Mouse (Mus musculus) kidney, postnatal 10 days (tissue): ENCODE measurements at regions not wholly inside any gene's neighbourhood (a gene's known extent, or its start where the extent isn't known, plus 50 kb on each side); places are given as distances from the start of the nearest gene placed in this dataset.

Experiments
- DNase-seq: peaks from one replicate; pipeline ENCODE4 v3.0.0; 2021; ENCODE audit warnings: mixed read lengths

DNA sequence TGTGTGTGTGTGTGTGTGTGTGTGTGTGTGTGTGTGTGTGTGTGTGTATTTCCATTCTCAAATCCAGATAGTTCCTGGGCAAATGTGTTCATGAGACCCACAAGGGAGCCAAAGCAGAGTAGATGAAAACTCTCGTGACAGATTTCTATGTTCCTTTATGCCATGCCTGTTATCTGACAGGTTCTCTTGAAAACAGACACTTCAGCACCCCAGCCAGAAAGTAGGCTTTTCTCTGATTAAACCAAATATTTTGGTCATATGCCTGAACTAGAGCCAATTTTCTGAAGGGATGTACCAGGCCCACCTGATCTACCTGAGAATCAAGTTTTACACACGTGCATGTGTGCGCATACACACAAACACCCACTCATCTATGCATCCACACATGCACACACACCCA, 95.5 kb downstream of the Psat1 start:
- DNase-seq, result no peak

DNA sequence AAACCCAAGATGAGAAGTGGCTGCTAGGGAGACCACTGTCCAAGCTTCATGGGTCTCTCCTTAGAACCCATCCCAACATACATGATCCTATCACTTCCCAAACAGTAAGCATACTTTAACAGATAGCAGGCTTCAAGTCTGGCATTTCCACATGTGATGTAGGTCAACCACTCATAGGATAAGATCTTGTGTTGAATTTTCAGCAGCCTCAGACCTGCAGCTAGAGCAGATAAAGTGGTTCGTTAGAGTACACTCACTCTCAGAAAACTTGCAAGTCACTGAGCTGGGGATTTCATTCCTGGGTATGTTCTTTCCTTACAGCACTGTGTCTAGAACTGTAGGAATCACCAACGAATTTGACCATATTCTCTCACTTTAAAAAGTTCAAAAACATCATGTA, 96.4 kb downstream of the Psat1 start:
- no peak for DNase-seq

DNA sequence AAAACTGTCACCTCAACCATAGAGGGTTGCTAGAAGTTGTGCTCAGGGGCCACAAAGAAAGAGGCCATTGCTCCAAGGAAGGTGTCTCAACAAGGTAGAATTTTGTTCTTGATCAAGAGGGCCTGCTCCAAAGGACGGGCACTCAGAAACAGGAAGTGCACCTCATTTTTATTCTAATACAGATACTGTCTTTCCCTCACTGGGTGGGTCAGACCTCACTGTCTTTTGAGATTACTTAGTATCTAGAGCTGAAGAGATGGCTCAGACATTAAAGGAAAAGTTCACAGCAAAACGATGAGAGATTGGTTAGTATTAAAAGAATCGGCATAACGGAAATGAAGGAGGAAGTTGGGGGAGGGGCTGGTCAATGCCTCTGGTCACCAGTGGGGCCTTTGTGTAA, 97.9 kb downstream of the Psat1 start:
- no peak for DNase-seq

DNA sequence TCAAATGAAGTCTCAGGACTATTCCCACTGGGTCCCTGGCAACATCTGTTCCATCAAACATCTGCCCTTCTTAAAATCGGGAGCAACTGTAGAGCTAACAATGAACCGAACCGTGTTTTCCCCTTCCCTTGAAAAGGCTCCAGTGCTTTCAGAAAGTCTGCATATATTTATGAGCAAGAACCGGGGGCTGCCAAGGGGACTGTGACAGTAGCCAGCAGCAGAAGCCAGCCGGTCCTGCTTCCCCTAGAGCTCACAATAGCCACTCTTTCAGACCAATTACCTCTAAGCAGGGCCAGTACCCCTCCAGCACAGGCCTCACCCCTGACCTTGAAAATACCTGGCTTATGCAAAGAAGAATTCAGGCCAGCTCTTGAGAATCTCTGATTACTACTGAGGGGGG, 108.8 kb downstream of the Psat1 start:
- DNase-seq, result peak; percentile 33

DNA sequence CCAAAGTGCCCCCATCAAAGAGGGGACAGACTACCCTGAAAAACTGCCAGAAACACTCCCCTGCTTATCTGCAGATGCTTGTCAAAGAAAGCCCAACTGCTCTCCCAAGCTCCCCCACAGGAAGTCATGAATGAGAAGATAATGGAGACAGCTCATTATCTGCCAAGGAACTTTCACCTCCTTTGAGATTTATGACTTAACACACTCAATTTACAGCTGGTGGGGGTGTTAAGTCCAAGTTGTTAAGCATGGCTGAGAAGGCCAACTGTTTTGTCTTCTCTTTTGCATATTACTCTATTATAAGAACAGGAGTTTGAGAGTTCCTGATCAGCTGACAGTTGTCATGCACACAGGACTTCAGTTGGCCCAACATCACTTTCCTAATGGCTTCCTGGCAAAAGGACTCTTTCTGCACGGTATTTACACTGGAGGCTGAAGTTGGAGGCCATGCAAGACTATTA, 109.4 kb downstream of the Psat1 start:
- peak; percentile 51 for DNase-seq

DNA sequence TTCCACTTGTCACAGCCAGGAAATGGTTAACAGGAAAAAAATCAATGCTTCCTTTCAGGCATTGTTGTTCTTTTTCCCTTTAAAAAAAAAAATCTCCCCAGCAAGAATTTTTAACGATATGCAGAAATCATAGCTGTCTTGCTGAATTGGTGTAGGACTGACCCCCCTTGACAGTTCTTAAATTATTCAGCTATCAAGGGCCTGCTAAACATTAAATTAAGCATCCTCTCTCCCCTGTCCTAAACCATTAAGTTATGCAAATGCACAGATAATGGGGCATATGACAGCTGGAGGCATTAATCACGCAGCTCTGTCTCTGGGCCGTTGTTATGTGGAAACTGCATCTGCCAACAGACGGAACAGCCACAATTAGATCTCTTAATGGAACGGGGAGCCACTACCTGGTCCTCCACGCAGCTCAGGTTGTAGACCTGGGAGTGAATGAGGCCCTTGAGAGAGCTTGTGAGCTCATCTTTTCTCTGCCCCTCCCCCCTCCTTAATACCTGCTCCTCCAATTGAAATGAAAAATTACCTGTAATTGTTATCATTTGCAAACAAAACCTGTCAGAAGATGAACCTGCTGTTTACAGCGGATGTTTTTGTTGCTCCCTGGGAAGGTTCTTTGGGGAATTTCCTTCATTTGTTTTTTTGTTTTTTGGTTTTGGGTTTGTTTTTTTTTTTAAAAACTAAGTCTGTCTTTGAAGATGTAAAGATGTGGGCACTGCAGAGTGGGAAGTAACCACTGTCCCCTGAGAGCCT, 110.0 kb downstream of the Psat1 start:
- peak; percentile 43 for DNase-seq

DNA sequence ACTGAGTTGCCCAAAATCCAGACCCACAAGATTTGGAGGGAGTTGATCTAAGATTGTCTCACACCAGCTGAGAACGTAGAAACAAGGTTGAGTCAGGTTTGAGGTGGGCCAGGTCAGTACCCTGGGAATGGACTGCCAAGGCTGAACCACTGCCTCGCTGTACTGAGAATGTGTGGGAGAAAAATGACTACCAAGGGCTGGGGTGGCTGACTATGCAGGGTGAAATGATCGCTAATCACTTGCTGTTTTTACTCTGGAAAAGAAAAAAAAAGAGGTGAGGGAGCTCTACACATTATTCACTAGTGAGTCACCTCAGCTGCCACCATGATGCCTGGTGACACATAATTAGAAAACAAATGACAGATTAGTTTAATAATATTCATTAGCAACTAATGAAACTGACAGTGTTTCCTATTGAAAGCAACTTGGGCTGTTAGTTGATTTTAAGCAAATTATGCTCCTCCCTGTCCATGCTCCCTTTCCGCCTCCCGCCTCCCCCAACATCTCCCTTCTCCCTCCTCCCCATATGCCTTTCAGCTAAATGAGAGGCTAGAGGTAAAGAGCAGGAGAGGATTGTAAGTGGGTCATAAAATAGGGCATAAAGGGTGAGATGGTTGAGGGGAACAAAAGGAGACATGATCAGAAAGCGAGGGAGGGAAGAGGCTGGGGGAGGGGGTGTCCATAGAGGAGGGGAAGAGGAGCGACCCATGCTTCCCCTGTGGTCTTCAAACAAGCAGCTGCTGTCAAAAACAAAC, 110.8 kb downstream of the Psat1 start:
- DNase-seq, result peak; percentile 23

DNA sequence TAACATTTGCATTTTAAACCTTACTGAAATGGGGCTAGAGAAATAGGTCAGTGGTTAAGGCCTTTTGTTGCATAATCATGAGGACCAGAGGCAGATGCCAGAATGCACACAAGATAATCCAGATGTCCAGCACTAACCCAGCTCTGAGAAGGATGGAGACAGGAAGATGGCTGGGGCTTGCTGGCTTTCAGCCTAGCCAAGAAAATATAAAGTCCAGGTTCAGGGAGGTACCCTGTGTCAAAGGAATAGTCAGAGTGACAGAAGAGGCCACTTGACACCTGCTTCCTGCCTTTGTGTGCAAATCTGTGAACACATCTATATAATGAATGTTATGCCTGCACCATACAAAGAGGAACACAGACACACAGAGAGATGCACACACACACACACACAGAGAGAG, 116.8 kb downstream of the Psat1 start:
- DNase-seq, result no peak

DNA sequence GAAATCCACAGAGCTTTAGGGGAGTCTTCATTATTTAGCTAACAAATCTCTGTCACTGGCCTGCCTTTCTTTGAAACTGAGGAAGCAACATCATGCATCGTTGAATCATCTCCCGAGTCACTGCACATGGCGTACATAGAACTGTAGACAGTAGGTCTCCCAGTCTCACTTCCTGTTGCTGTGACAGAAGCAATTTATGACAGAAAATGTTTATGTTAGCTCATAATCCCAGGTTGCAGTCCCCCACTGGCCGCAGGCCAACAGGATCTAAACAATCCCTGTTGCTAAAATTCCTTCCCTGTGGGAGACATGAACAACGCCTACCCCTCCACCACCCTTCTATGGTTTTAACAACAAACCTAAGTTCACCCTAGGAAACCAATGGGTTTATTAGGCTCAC, 118.0 kb downstream of the Psat1 start:
- DNase-seq, result no peak

DNA sequence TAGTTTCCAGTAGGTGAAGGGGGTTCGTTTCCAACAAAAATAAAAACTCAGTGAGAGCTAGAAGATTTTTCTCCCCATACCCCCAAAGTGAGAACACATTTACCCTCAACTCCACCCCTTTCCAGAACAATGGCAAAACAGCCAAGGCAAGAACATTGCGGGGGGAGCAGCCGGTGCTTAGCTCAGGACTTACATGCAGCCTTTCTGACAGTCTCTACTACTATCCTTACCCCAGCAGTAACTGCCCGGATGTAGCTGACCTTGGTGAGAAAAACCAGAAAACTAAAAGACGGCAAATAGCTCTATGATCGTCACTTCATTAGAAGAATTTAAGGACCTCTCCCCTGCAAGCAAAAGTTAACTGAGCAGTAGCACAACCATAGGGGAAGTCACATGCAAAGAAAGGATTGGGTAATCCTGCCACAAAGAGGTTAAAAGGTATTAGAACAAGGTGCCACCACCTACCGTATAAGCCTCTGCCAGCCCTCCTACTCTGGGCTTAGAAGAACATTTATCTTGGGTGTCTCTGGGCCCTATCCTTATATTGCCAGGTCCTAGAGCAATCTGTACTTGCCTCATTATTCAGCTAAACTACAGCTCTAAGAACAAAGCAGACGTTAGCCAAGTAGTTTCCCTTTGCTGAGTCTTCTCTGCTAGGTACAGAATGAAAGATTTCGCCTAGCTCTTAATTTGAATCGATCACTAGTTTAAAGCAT, 119.0 kb downstream of the Psat1 start:
- DNase-seq, result no peak

DNA sequence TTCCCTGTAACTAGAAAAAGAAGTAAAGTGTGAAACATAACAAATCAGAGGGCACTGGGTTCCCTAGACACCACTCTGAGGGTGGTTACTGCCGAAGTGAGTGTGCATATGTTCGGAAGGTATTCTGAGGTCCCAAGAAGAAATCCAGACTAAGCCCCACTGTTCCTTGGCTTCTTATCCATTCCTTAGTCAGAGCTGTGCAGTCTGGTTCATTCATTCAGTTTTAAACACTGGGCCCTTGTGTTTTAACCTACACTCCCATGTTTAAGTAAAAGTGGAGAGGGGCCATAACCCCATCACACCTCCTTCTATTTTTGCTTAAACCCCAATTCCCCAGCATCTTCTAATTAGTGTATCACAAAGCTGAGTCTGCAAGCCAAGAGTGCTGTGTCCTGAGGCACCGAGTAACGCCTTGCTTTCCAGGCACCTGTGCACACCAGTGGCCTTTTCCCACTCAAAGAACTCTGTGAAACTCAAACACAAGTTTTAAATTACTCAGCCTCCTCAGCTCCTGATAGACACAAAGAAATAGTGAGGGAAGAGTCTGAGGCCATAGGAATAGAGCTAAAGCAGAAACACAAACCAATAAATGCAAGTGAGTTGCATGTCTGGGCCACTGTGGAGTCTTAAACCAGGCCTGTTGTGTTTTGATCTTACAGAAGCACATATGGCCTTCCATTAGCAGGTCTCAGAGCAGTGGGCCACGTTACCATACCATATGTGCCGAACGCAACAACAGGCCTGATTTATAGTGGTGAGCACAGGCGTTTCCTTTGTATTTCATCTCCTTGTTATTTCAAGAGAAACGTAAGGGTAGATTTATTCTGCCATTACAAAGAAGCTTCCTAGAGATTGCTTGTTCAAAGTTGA, 119.8 kb downstream of the Psat1 start:
- no peak for DNase-seq

DNA sequence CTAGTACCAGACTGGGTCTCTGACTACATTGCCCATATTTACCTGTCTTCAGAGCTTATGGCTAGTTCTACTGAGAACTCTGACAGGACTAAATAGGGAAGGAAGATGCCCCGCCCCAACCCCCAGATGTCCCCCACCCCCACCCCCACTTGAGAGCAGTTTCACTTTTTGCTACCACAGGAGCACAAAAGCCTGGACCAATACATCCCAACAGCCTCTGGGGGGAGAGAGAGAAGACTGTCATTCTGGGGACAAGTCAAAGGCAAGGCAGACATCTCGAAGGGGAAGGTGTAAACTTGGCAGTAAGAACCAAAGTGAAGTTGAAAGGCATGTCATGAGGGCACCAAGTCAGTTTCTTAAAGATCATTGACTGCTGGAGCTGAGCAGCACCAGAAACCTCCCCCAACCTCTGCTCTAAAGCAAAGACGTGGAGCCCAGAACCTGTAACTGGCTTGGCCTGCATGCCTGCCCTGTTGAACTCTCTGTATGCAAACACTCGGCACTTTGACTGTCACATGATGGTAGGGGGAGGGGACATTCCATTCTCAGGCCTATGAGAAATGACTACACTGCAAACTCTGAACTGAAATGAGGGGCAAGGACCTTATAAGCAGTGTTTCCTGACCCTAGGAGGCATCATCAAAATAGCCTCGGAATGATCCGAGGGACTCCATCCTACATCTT, 123.3 kb downstream of the Psat1 start:
- DNase-seq, result no peak

DNA sequence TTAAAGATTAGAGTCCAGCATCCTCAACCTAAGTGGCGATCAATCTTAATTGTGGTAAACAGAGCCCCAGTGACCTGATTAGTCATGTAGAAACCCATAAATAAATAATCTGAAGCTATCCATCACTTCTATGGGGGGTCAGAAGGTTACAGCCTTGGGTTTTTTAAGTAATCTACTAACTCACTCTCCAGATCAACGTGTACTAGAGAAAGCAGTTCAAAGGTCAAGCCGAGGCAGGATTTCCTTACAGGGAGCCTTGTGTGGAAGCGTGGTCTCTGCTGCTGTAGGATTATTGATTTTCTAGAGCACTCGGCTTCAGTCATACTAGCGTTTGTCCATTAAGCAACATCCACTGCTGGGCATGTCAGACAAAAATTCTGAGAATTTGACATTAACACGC, 127.1 kb downstream of the Psat1 start:
- no peak for DNase-seq

DNA sequence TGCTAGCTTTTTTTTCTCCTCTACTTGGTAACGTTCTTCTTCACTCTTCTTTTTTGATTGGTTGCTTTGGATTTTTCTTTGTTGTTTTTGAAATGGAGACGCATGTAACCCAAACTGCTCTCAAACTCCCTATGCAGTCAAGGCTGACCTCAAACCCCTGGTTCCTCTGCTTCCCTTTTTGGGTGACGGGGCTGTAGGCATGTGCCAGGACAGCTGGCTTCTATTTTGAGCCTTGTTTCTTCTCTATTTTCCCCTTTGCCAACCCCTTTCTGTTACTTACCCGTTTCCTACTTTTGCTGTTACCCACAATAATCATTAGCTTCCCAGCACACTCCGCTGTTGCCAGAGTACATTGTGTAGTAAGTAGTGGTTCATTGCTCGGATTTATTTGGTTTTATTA, 132.0 kb downstream of the Psat1 start:
- no peak for DNase-seq

DNA sequence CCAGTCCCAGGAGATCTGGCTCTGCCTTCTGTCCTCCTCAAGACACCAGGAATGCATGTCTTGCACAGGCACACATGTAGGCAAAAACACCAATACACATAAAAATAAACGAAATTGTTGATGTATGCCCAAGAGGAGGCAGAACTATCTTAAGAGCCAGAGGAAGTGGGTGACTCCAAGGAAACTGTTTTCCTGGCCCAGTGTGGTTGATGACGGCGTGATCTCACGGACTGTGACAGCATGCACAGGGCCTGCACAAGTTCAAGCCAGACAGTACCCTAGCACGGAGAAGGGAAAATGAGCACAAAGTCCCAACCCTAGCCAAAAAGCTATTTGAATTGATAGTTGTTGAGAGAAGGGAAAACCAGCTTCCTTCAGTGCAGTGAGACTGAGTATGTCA, 138.1 kb downstream of the Psat1 start:
- DNase-seq, result no peak

DNA sequence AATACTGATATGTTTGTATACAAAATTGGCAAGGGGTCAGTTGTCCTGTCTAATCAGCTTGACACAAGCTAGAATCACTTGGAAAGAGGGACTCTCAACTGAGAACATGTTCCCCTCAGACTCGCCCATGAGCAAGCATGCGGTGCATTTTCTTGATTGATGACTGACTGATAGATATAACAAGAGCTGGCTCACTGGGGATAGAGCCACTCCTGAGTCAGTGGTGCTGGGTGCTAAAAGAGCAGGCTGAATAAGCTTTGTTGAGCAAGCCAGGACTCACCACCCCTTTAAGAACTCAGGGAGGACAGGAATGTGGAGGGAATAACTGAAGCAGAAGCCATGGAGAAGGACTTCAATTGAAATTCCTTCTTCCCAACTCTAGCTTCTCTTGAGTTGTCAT, 139.5 kb downstream of the Psat1 start:
- no peak for DNase-seq

DNA sequence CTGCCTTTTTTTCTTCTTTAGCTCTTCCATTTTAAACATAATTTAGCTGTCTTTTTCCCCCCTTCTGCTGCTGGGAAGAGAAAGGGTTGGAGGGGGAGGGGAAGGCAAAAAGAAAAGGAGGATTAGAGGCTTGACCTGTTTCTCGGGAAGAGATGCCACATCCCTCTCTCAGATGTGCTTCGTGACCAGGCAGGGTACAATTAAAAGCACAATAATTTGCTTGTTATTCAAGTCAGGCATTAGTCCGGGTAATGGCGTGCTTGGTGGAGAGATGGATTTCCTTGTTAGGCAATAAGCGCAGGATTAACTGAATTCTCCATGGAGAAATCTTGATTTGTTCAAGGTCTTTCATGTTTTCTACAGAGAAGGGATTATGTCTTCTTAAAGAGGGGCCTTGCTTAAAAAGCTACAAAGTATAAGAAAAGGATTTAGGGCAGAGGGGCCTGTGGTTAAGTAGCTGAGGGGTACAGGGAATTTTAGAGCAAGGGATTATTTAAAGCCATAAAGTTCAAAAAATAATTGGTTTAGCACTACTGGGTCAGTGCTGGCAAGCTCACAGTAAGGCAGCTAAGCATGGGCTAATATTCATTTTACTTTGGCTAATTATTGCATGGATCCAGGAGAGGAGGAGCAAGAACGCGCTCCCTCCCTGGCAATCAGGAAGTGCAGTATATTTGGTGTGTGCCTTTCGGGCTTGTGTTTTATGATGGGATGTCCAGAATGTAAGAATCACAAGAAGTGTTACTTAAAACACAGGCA, 143.8 kb downstream of the Psat1 start:
- no peak for DNase-seq

DNA sequence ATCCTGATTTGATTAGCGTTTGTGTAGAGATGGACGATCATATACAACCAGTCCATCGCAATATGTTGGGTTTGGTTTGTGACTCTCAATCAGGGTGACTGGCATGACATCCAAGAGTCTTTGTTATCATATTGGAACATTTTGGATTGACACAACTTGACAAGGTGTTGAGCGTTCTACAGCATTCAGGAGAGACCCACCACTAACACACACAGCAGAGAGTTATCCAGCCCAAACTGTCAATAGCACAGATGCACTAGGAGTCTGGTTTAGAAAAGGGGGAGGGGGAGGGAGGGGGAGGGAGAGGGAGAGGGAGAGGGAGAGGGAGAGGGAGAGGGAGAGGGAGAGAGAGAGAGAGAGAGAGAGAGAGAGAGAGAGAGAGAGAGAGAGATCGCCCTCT, 144.5 kb downstream of the Psat1 start:
- DNase-seq, result no peak

DNA sequence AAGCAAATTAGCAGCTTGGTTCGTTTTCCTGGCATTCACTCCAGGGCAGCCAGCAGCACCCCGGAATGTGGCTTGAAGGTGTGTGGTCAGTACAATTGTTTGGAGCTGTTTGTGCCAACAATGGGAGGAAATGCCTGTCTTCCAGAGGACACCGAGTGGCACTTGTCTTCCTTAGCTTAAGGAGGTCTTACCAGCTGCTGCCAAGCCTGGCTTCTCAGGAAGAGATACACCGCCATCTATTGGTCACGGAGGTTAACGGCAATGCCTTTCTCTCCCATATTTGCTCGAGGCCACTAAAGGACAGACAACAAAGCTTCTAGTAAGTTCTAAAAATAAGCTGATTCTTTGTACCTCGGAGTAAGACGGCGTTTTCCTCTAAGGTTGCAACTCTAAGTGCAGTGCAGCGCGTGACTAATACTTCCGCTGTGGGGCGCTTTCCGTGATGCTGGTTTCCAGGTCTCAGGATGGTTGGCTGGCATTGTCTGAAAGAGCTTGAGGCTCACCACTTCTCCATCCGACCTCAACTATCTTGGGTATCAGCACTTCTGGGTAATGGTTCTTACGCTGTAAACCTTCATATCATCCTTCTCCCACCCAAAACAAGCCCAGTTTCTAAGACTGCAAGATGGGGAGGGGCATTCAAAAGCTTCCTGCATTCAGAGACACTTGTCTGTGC, 145.2 kb downstream of the Psat1 start:
- peak; percentile 84 for DNase-seq

DNA sequence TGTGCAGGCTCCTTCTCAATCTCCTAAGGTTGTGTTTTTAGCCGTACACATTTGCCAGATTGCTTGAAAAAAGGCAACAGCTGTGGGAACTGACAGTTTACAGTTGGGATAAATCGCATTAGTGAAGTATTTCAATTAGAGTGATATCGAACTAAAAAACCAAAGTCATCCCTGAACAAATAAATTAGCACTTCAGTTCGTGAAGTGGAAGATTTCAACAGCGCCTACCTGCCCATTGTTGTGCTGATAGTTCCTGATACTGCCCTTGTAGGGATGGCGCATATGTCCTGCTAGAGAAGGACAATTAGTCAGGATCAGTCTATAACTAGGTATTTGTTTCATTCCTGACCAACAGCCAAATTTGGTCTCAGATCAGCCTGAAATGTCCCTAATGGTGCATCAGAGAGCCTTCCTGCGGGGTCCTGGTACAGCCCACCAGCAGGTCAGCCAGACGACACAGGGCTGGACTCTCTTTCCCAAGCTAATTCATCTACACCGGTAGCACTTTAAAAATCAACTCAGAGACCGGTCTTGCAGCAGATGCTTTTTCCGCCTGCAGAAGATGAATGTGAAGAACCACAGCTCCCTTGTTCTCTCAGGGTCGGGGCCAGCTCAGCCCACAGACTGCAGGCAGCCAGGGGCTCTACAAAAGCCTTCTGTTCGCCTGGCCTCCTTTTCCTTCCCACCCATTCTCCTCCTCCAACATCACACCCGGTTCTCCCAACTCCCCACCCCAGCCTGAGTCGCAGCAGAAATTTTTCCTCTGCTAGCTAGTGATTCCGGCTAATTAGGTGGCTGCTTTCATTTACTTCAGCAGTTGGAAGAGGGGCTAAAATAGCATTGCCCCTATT, 146.1 kb downstream of the Psat1 start:
- peak; percentile 39 for DNase-seq
